Mouse (Mus musculus): ENCODE measurements around the gene Clic1.

Gene Clic1

DNA sequence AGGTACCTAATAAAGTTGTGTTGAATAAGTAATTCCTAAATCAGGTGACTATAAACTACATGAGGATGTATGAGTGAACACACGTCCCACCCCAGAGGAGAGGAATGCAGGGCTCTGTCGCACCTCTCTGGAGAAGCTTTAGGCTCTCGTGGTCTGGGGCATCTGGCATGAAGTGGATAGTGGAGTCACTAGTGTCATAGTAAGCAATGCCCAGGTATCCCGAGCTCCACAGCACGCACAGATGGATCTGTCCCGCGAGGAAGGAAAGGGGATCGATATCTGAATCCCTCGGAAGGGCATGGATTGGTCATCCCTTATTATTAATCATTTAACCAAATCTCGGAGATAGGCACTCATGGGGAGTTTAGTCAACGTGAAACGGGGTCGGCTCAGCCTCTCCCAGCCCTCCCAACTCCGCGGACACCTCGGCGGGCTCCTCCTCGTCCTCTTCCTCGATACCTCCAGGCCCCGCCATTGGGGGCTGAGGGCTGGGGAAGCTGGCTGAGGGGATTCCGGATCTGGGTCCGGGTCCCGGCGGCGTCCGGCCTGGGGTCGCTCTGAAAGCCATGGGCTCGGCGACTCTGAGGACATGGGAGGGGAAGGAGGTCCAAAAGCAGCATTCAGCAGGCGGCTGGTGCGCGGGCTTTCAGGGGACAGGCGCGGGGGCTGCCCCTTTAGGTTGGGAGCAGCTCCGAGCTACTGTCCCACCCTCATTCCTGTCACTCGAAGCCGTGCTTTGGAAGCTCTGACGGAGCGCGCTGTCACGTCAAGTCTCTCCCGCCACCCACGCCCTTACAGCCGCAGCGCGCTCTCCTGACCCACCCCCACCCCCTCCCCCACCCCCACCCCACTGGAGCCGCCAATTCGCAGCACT, 3.7 kb upstream of the Clic1 start:
- no peak for DNase-seq

DNA sequence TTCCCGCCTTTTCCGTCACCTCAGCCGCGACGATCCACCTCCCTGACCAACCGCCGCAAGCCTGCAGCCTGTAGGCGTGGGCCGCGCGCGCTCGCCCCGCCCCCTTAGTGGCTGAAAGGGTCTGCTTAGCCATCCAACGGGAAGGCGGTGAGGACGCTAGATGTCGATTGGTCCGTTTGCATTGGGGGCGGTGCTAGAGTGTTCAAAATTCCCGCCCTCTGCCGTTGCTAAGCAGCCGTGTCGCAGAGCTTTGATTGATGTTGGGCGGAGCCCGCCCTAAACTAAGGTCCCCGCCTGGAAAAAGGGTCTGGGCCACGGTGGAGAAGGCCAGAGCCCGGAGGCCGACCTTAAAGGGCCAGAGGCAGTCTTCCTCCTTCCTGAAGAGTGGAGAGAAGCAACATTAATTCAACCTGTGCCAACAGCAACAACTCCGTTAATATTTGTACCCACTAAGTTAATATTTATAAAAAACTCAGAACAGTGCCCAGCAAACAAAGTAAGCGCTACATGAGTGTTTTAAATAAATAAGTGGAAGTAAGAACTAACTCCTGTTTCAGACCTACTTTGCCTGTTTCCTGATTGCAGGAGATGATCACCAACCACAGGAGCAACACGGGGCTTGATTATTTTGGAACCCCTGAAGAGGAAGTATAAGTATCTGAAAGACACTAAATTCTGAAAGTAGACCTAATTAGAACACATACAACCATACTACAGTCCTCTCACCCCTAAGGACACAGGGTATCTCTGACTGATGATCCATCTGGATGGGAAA, 2.9 kb upstream of the Clic1 start, which contains the start of gene Msh5:
Gene Msh5 (minus strand): TSS at position 65 of the 775 bp plus-strand sequence.
- peak; percentile 99 for DNase-seq

- DNase-seq: no peak
Measured at GRCm38 (mm10) chr17:35047688-35048087, 2.1 kb upstream of the Clic1 start.

DNA sequence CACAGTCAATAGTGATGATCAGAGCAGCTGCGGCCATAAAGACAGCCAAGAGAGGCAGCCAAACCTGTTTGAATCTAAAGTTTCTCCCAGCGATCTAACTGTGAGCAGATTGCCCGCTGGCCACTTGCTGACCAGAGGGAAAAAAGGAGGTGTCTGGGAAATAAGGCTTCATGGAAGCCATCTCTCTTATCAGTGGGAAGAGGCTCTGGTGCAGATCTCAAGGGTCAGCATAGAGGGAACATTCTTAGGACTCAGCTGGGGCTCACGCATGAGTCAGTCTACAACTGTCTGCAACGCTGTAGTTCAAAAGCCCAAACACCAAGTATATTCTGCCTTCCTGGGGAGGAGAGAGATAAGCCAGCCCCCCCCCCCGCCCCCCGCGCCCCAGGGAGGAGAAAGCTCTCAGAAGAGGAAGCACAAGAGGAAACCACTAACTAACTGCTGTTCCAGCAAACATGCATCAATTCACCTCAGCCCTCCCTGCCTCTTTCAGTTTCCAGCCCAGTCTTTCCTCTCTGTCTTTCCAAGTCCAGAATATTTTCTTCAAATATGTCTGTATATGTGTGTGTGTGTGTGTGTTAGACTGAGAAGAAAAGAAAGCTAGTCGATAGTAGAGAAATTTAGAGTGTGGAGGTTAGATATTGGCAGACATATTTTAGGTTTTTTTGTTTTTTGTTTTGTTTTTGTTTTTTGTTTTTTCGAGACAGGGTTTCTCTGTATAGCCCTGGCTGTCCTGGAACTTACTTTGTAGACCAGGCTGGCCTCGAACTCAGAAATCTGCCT, 1.4 kb upstream of the Clic1 start:
- DNase-seq: peak; percentile 25 to 41

- DNase-seq: no peak
Measured at GRCm38 (mm10) chr17:35048932-35049440, 780 bp upstream of the Clic1 start.

DNA sequence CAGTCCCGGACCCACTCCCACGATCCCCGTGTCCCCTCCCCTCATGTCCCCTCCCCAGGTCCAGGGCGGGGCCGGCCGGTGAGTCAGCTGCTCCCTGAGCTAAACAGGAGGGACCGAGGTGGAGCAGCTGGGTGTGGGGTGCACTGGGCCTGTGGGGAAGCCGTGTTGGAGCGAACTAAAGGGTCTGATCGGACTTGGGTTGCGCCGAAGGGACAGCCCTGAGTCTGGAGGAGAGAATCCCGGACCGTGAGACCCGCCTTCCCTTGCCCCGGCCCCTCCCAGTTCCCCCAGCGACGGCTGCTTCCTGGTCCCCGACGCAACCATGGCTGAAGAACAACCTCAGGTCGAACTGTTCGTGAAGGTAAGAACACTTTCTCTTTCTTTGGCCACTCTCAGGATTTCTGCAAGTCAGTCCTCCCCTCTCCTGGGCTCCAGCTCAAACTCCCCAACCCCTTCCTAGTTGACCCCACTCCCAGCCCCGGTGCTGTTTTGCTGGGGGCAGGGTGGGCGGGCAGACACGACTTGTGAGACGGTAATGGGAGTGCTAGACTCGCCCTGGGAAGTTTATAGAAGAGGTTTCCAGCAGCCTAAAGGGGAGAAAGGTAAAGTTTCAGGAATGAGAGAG, 472 bp downstream of the Clic1 start:
- peak; percentile 66 to 75 for DNase-seq

DNA sequence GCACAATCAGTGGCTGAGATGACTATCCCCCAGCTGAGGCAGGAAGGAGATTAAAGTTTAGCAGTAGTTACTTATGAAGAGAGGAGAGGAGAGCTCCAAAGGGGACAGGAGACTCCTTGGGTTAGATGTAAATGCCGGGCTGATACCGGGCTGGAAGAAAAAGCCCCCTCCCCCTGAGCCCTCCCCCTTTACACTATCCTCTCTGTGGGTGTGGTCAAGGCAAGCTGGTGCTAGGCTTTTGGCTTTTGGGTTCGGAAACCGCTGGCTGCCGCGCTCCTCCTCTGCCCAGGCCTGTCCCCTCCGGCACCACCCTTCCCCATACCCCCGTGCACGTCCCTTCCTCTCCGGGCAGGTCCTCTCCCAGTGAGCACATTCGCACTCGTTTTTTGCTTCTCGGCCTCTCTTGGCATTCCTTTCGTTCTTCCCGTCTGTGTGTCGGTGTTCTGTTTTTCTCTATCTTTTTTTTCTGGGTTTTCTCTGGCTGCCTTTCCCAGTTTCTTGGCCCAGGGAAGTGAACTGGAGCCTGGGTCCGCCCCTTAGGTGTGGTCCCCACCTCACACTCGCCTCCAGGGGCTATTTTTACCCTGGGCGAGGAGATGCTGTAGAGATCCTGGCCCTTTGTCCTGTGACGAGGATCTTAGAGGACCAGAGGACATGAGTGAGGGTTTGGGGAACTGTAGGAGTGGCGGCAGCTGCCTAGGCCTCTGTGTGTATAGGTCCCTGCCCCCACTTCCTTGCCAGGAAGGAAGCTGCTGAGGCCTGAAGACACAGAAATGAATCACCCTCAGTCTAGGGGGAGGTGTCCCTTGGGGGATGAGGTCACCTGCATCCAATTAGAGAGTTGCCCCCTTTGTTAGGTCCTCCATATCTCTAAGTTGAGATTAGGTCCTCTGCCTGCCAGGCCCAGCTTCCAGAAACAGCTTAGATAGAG, 1.7 kb downstream of the Clic1 start:
- DNase-seq: peak; percentile 89 to 90

DNA sequence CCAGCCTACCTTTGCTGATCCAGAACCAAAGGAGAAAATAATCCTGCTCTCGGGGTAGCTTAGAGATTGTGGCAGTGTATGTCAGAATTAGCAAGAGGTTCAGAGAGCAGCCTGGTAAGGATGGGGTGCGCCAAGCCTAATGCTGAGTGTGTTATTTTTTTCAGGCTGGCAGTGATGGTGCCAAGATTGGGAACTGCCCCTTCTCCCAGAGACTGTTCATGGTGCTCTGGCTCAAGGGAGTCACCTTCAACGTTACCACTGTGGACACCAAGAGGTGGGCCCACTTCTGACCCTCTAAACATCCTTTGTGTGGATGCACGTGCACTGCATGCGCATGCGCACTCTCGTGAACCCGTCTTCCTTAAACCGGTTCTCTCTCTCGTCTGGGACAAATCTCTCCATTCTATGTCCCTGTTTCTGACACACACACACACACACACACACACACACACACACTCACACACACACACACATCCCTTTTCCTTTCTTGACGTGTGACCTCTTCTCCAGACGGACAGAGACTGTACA, 2.6 kb downstream of the Clic1 start:
- no peak for DNase-seq

GRCm38 (mm10) chr17:35055691-35056495, 6.1 kb downstream of the Clic1 start:
- DNase-seq: no peak

DNA sequence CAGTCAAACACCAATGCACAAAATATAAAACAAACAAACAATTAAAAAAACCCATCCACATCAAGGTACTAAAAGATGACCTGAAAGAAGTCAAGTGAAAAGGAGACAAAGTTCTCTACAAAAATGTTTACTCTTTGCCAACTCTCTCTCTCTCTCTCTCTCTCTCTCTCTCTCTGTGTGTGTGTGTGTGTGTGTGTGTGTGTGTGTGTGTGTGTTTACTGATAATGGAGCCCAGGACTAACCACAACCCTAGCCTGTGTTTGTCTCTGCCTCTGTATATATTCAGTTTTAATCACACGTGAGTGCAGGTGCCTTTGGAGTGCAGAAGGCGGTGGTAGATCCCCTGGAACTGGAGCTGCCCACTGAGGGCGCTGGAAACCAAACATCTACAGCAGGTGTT, 7.3 kb downstream of the Clic1 start:
- DNase-seq: no peak

GRCm38 (mm10) chr17:35058316-35058715, 8.6 kb downstream of the Clic1 start:
- peak in 1 of 2 experiments; percentile 27 for DNase-seq

GRCm38 (mm10) chr17:35058911-35059892, 9.4 kb downstream of the Clic1 start, which contains the start of gene Ddah2:
Gene Ddah2, plus strand, starts transcription at chr17:35059035.
- DNase-seq: peak; percentile 97 to 98

DNA sequence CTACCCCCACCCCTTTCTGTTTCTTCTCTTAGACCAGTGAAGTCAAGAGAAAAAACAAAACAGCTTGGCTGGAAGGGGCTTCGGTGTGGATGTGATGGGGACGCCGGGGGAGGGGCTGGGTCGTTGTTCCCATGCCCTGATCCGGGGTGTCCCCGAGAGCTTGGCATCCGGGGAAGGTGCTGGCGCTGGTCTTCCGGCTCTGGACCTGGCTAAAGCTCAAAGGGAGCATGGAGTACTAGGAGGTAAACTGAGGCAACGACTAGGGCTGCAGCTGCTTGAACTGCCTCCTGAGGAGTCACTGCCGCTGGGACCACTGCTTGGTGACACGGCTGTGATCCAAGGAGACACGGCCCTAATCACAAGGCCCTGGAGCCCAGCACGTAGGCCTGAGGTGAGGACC, 10.3 kb downstream of the Clic1 start:
- peak in 1 of 2 experiments; percentile 54 for DNase-seq

DNA sequence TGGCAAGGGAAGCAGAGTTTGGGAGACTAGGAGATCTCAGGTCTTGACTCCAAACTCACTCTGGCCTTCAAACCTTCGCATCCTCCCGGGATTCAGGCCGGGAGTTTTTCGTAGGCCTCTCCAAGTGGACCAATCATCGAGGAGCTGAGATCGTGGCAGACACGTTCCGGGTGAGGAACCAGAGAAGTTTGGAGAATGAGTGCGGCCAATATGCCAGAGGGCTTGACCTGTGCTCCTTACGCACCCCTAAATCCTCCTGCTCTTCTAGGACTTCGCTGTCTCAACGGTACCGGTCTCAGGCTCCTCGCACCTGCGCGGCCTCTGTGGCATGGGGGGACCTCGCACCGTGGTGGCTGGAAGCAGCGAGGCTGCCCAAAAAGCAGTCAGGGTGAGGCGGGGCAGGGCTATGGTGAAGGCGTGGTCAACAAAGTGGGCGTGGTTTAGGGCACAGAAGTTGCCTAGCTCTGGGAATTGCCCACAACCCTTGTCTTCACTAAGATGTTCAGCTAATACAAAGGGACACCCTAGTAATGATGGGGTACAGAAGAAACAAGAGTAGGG, 11.1 kb downstream of the Clic1 start:
- peak; percentile 51 to 63 for DNase-seq

DNA sequence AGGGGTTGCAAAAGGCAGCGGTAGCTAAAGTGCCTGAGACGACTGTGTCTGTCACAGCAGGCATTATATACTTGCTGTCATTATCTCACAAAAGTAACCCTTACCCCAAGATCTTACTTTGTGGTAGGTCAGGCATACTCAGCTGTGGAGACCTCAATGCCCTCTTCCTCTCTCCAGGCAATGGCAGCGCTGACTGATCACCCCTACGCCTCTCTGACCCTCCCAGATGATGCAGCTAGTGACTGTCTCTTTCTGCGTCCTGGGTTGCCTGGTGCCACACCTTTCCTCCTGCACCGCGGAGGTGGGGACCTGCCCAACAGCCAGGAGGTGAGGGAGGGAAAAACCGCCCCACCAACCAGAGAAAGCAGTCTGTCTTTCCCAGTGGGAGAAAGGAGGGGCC, 11.5 kb downstream of the Clic1 start:
- DNase-seq: no peak

GRCm38 (mm10) chr17:35063466-35063865, 13.7 kb downstream of the Clic1 start:
- DNase-seq: peak; percentile 82 to 88

DNA sequence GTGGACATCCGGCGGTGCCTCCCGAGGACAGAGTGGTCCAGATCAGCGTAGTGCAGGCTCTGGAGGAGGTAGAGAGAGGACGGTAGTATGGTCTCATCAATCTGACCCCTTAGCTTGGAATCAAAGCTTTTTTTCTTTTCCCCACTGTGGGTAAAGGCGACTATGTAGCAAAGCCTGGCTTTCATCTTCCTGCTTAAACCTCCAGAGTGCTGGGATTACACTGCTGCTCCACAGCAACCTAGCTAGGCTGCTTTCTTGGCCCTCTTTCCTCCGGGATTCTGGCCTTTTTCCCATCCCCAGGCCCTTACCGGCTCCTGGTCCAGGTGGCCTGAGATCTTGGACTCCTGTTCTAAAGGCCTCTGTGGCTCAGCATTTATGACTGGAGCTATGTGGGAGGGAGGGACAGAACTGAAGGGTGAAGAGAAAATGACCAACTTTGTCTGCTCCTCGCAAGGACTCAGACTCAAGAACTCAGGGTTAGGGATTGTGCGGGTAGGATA, 14.7 kb downstream of the Clic1 start:
- DNase-seq: peak; percentile 82 to 85

Measured in cerebellum, postnatal 10 days (tissue).